Mouse (Mus musculus) spleen, adult 2 months (tissue): ENCODE results near the gene Thbs3. TPM values are rescaled to one million over a fixed set of nuclear protein-coding genes. Genes with fewer than 3 reads are reported as not detected.
A peak's percentile ranks its signal among the peaks of the same experiment; 100 is the strongest.

Experiments used
- DNase-seq, 2 experiments: peaks; one replicate each; pipeline versions ENCODE4 v3.0.0 to v3.0.0-alpha.2; 2012 to 2021; ENCODE audit warnings: low spot score in 2 of 2, low read depth in 1 of 2
- H3K27ac ChIP-seq: fragments of 200-500 bp; 2 replicates; pipeline ENCODE4 v1.5.1; 2012; ENCODE audit warnings: low read length, inconsistent platforms; ENCODE audit not compliant: insufficient read depth
- H3K27me3 ChIP-seq: fragments of 200-500 bp; 2 replicates; pipeline ENCODE4 v1.6.1; 2012; ENCODE audit warnings: mild to moderate bottlenecking, moderate library complexity, low read length, inconsistent platforms; ENCODE audit not compliant: control insufficient read depth, insufficient read depth
- H3K36me3 ChIP-seq: fragments of 200-500 bp; 2 replicates; pipeline ENCODE4 v1.6.1; 2012; ENCODE audit warnings: mild to moderate bottlenecking, low read length, inconsistent platforms; ENCODE audit not compliant: control insufficient read depth, insufficient read depth
- H3K4me1 ChIP-seq: fragments of 200-500 bp; 2 replicates; pipeline ENCODE4 v1.6.1; 2011; ENCODE audit warnings: inconsistent platforms; ENCODE audit not compliant: control insufficient read depth, insufficient read depth, insufficient read length
- H3K4me3 ChIP-seq: fragments of 200-500 bp; 2 replicates; pipeline ENCODE4 v1.5.1; 2011; ENCODE audit warnings: mild to moderate bottlenecking, inconsistent platforms; ENCODE audit not compliant: insufficient read depth, insufficient read length; ENCODE audit errors: extremely low read depth
- CTCF ChIP-seq: fragments of 200-500 bp; IDR thresholded peaks from 2 replicates; pipeline ENCODE4 v1.5.1; 2011; ENCODE audit warnings: mild to moderate bottlenecking, inconsistent platforms; ENCODE audit not compliant: insufficient read depth, insufficient read length, insufficient replicate concordance; ENCODE audit errors: extremely low read depth
- POLR2A ChIP-seq: fragments of 200-500 bp; IDR thresholded peaks from 2 replicates; pipeline ENCODE4 v1.6.1; 2011; ENCODE audit warnings: low read depth, low read length, inconsistent platforms
- WGBS: fragments of 180-500 bp; shearing (Covaris S2); methylation state at CpG from one replicate; pipeline ENCODE4 v1.1.7; 2018; 5-methylcytosine and 5-hydroxymethylcytosine counted together
- polyA plus RNA-seq: library from polyadenylated mRNA; depleted of rRNA; stranded (reverse); fragments of >200 nt; gene quantifications from 2 replicates; pipeline ENCODE4 v1.2.3, GENCODE M21; 2012

The Thbs3 gene
- polyA plus RNA-seq, 1 experiment, result 3.4 TPM

DNA sequence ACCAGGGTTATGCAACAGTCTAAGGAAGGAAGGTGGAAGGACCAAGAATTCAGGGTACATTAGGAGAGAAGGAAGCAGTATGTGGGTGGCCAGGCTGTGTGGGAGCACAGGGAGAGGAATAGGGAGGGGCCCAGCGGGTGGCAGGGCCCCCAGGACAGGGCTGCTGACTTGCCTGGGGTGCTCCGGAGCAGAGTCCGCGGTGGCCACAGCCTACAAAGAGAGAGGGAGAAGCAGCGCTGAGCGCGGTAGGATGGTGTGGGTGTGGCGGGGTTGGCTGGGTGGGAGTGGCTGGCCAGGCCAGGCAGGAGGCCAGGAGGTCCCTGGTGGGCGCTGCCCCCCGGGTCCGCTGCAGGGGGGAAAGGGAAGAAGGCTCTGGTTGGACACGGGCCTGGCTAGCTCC, 23.5 kb downstream of the Thbs3 start:
- no peak overlapping the region for H3K4me3 ChIP-seq
- no peaks in the 10 kb centered on the region for H3K27me3 ChIP-seq
- WGBS, result 75% methylated on average over 5 of the region's 12 CpGs
- no peak for DNase-seq
- H3K4me1 ChIP-seq, result peaks cover 17% of the 10 kb centered on the region
- H3K27ac ChIP-seq, result no peak overlapping the region
- H3K36me3 ChIP-seq, result no peaks in the 10 kb centered on the region
- TF ChIP-seq POLR2A (no peak), CTCF (no peak)

DNA sequence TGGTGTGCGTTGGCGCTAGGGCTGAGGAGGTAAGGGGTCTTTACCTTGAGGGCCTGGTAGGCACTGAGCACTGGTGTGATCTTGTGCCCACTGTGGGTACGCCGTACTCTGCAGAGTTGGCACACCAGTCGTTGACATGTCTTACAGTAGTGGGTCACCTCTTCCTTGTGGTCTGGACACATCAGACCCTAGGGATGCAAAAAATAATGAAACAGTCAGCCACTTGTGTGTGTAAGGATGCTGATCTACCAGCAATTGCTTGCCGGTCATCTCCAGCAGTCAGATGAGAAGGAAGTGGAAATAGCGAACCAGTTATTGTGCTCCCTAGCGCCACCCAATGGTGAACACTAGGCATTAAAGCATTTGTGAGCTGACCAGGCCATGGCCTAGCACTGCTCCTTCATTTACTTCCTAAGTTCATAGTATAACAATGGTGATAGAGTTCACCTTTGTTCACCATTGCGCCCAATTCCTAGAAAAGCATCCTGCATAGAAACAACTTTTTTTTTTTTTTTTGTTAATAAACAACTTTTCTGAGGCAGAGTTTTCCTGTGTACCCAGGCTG, 27.4 kb downstream of the Thbs3 start:
- Histone ChIP-seq H3K36me3 (no peaks in the 10 kb centered on the region), H3K27me3 (no peaks in the 10 kb centered on the region), H3K27ac (no peak overlapping the region), H3K4me3 (no peak overlapping the region), H3K4me1 (peaks cover 21% of the 10 kb centered on the region; the same call in 1 of the 2 replicates)
- no peak for TF ChIP-seq POLR2A
- TF ChIP-seq CTCF, result peak; percentile 46; the same call in 1 of the 2 replicates
- 67% methylated on average over 9 of the region's 9 CpGs for WGBS
- DNase-seq, result peak in 1 of 2 experiments; percentile 69

DNA sequence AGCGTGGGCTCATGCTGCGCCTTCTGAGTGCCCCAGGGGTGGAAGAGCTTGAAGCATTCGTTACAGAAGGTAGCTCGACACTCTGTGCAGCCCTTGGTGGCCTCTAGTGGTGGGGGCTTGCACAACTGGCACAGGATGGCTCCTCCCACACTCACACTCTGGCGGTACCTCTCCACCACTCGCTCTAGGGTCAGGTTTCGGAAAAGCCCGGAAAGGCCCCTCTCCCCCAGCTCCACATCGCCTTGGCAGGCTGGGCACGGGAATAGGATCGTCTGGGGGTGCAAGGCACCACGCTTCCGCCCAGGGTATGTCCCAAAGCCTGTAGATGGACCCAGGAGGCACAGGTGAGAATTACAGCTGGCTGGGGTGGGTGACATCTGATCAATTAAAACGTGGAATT, 28.6 kb downstream of the Thbs3 start:
- H3K4me1 ChIP-seq, result peaks cover 23% of the 10 kb centered on the region; the same call in 1 of the 2 replicates
- no peaks in the 10 kb centered on the region for H3K36me3 ChIP-seq
- H3K4me3 ChIP-seq, result no peak overlapping the region
- TF ChIP-seq POLR2A (no peak), CTCF (peak; percentile 64; the same call in 1 of the 2 replicates)
- DNase-seq, result peak in 1 of 2 experiments; percentile 78
- no peak overlapping the region for H3K27ac ChIP-seq
- 18% methylated on average over 14 of the region's 14 CpGs for WGBS
- H3K27me3 ChIP-seq, result no peaks in the 10 kb centered on the region

DNA sequence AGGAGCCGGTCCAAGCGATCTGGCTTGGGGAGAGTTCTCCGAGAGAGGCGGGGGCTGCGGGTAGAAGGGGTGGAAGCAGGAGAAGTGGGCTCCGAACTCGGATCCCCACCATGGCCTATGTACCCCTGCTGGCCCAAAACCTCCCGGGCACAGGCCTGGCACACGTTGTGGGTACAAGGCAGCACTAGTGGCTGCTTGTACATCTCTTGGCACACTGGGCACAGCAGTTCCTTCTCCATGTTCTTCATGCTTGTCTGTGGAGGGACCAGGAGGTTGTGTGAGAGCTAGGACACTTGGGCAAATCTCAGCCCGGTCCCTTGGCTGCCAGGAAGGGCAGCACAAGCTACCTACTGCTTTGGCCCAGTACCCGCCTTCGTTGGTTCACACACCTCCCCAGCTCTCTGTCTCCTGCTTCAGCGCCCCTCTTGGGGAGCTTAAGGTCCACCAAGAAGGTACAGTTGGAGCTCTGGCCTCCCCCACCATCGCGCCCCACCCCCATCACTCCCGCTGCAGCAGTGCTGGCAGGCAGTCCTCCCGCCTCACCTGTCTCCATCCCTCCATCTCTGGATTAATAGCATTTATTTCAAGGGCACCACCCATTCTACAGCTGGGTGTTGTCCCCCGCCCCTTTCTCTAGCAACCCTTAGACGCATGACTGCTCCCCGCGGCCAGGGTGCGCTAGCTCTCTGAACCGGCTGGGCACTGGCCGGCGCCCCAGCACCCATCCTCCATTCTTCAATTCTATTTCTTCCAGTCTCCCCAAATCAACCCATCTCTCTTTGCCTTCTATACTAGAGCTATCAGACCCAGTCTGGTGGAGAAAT, 29.4 kb downstream of the Thbs3 start:
- TF ChIP-seq CTCF (no peak), POLR2A (no peak)
- H3K4me3 ChIP-seq, result peak overlapping the region; percentile 31; the same call in 1 of the 2 replicates
- 40% methylated on average over 25 of the region's 25 CpGs for WGBS
- DNase-seq, result peak in 1 of 2 experiments; percentile 50
- H3K27me3 ChIP-seq, result no peaks in the 10 kb centered on the region
- H3K36me3 ChIP-seq, result no peaks in the 10 kb centered on the region
- H3K27ac ChIP-seq, result no peak overlapping the region
- peaks cover 23% of the 10 kb centered on the region; the same call in 1 of the 2 replicates for H3K4me1 ChIP-seq

DNA sequence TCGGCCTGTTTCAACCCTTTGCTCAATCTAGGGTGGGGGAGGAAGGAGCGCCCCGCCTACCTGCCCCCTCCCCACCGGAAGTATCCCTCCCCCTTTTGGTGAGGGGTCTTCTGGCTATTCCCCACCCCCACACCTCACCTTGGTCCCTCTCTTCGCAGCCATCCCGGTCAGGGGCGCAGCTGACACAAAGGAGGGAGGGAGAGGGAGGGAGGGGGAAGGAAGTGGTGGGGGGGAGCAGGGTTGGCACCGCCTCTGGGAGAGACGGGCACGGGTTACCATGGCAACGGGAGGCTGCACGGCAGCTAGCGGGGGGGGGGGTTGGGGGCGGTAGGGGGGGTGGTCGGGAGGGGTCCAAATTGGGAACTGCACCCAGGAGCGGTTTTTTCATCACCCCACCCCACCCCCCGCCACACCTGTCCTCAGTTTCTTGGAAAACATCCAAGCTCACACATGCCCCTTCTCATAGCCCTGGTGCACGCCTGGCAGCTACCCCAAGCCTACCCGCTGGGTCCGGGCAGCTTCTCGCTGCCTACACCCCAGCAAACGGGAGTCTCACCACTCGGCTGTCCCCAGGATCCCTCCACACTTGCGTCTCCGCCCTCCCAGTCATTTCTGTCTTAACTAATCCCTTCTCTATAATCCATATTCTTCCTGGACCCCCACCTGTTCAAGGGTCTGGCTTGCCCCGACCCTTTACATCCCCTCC, 30.2 kb downstream of the Thbs3 start:
- DNase-seq, result peak in 1 of 2 experiments; percentile 39
- H3K27ac ChIP-seq, result no peak overlapping the region
- peaks cover 23% of the 10 kb centered on the region; the same call in 1 of the 2 replicates for H3K4me1 ChIP-seq
- 1% methylated on average over 22 of the region's 26 CpGs for WGBS
- H3K27me3 ChIP-seq, result no peaks in the 10 kb centered on the region
- peak overlapping the region; percentile 37 for H3K4me3 ChIP-seq
- H3K36me3 ChIP-seq, result no peaks in the 10 kb centered on the region
- no peak for TF ChIP-seq POLR2A
- no peak for TF ChIP-seq CTCF

DNA sequence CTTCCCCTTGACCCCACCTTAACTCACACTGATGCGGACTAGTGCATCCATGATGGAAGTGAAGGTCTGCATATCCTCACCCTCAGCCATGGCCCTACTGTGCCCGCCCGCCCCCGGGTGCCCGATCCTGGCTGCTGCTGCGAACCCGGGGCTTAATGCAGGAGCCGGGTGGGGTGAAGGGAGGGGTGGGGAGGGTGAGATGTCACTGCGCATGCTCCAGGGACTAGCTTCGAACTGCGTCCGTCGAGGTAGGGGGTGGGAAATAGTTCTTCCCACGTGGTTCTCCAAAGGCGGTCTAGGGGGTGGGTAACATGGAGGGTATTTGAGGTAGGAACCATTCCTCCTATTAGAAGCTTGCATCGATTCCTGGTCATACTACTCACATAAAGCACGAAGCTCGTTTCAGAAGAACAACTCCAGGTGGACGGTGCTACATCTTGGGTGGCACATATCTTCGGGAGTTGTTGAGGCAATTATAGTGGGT, 30.8 kb downstream of the Thbs3 start, which contains the start of gene Krtcap2:
TSS of gene Krtcap2 (plus strand) at position 279 of the 484 bp plus-strand sequence.
- H3K4me3 ChIP-seq, result peak within 1 kb of the TSS; percentile 90
- DNase-seq, result no peak
- H3K27ac ChIP-seq, result peak within 1 kb of the TSS; percentile 51
- no peaks in the 10 kb centered on the region for H3K27me3 ChIP-seq
- peaks cover 27% of the 10 kb centered on the region for H3K4me1 ChIP-seq
- no peaks in the 10 kb centered on the region for H3K36me3 ChIP-seq
- 6% methylated on average over 20 of the region's 20 CpGs for WGBS
- TF ChIP-seq CTCF (no peak), POLR2A (no peak)
